Mouse (Mus musculus) MEL (cell line): Measurements from ENCODE around the gene Dock4.

Source experiments
- POLR2A ChIP-seq, 2 experiments: IDR thresholded peaks; 2 replicates each; pipeline ENCODE4 v1.6.1; 2011 to 2012; ENCODE audit warnings: low read length in 2 of 2, mild to moderate bottlenecking in 2 of 2, control low read depth in 1 of 2, improper control_type of control experiment in 1 of 2, low read depth in 1 of 2, moderate library complexity in 1 of 2; ENCODE audit not compliant: control insufficient read depth in 1 of 2, insufficient read depth in 1 of 2, poor library complexity in 1 of 2
- POLR2AphosphoS2 ChIP-seq: IDR thresholded peaks from 2 replicates; pipeline ENCODE4 v1.6.1; 2011; ENCODE audit warnings: low read length, improper control_type of control experiment

DNA sequence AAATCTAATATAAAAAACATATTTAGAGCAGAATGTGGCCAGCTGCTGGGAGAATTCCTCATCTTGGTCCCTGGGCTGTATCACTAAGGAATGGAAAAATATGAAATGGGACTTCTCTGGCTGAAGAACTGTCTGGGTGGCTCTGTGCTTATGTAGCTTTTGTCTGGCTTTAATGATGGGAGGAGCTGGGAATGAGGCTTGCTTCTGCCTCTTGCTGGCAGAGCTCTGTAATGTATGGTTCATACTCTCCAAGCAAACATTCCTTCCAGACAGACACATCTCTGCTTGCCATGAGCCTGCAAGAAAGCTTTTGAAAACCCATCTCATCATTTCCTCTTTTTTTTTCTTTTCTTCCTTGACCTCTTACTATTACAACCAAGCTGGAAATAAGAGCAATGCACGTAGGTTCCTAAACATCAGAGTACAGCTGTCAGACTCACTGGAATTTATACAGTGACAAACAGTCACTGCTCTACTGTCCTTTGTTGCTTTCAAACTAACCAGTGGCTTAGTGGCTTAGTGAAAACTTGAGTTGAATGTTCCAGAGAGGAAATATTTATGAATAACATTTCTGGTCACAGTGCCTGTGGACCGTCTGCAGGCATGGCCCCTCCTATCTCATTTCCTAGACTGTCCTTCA is 248.4 kb downstream of the Dock4 start:
- no peak for TF ChIP-seq POLR2A (IDR thresholded peaks at IDR 0.05; ENCODE audit: control insufficient read depth in 1 of 2, insufficient read depth in 1 of 2, low read depth in 1 of 2, low read length in 2 of 2, poor library complexity in 1 of 2)
- TF ChIP-seq POLR2AphosphoS2 = no peak
